ENCODE assay signal across 22 mouse cellular contexts in genomic region chr17:13856429-13857090, GRCm38 (mm10).
A peak's percentile ranks its signal among the peaks of the same experiment; 100 is the strongest.
DNase-seq lines count a peak whose midpoint lies in the region; ATAC-seq and TF ChIP-seq lines count a peak whose summit lies in the region.
"Had no signal": no experiment of that assay in that cellular context is flagged by ENCODE, and none has a peak within 500 bp of the region (broad histone marks: within the 10 kb centered on the region; RNA-seq: fewer than 3 reads in every experiment).

No protein-coding gene starts in this region.

- no peak overlapping the region for H3K4me2 ChIP-seq in embryonic facial prominence, embryonic 14.5 days (ENCODE audit: low read depth, low read length)
- H3K4me2 ChIP-seq in limb, embryonic 13.5 days (replicated peaks), result no peak overlapping the region
- no peak overlapping the region for H3K4me2 ChIP-seq in forebrain, embryonic 14.5 days (ENCODE audit: low read length)
- H3K4me2 ChIP-seq: forebrain, embryonic 12.5 days; heart, embryonic 12.5 days; hindbrain, embryonic 15.5 days had no signal

- H3K36me3 ChIP-seq in embryonic facial prominence, embryonic 14.5 days (ENCODE audit: control insufficient read depth, insufficient read depth, low read length), result peaks cover 33% of the 10 kb centered on the region
- H3K36me3 ChIP-seq in embryonic facial prominence, embryonic 10.5 days (replicated peaks), result peaks cover 74% of the 10 kb centered on the region
- peaks cover 40% of the 10 kb centered on the region for H3K36me3 ChIP-seq in limb, embryonic 13.5 days
- peaks cover 55% of the 10 kb centered on the region for H3K36me3 ChIP-seq in forebrain, embryonic 14.5 days (ENCODE audit: control insufficient read depth, insufficient read depth, low read length)
- H3K36me3 ChIP-seq: G1E had no signal

- no peak for DNase-seq in embryonic facial prominence, embryonic 14.5 days (ENCODE audit: low spot score)
- no peak for DNase-seq in embryonic facial prominence, embryonic 10.5 days (ENCODE audit: low spot score)
- no peak for DNase-seq in layer of hippocampus, adult 2 months (ENCODE audit: low spot score in 2 of 2)
- DNase-seq in layer of hippocampus, adult 18-20 months (ENCODE audit: low spot score in 2 of 2), result no peak
- no peak for DNase-seq in forebrain, embryonic 14.5 days (ENCODE audit: low spot score)
- DNase-seq in cerebellum, adult 11-12 months, result no peak
- DNase-seq: adrenal gland, postnatal 10 days; B cell, adult 2 months; cerebellum, adult 2 months; cerebellum, postnatal 10 days; forebrain, postnatal 0 days; gastrocnemius, adult 2 months; gastrocnemius, postnatal 36 days; heart, adult 2 months had no signal

- H3K27ac ChIP-seq in embryonic facial prominence, embryonic 14.5 days (replicated peaks; ENCODE audit: low read depth, low read length), result no peak overlapping the region
- no peak overlapping the region for H3K27ac ChIP-seq in embryonic facial prominence, embryonic 10.5 days (replicated peaks)
- peak overlapping the region; percentile 14; the same call in 1 of the 2 replicates for H3K27ac ChIP-seq in layer of hippocampus, adult 2 months
- H3K27ac ChIP-seq in limb, embryonic 13.5 days, result peak overlapping the region; percentile 48; the same call in 1 of the 2 replicates
- H3K27ac ChIP-seq in forebrain, embryonic 14.5 days (ENCODE audit: low read depth, low read length), result no peak overlapping the region
- H3K27ac ChIP-seq: forebrain, embryonic 12.5 days; gastrocnemius, adult 2 months; heart, adult 2 months; hindbrain, embryonic 10.5 days; hindbrain, embryonic 15.5 days had no signal

- TF ChIP-seq CTCF in layer of hippocampus, adult 2 months (conservative IDR thresholded peaks at IDR 0.05), result no peak

- 78% methylated on average over 5 of the region's 5 CpGs for WGBS in embryonic facial prominence, embryonic 14.5 days
- WGBS in embryonic facial prominence, embryonic 10.5 days, result 95% methylated on average over 5 of the region's 5 CpGs
- WGBS in limb, embryonic 13.5 days, result 49% methylated on average over 5 of the region's 5 CpGs
- 67% methylated on average over 5 of the region's 5 CpGs for WGBS in forebrain, embryonic 14.5 days

- H3K9me3 ChIP-seq in embryonic facial prominence, embryonic 14.5 days (ENCODE audit: control insufficient read depth, low read length), result no peaks in the 10 kb centered on the region
- H3K9me3 ChIP-seq in embryonic facial prominence, embryonic 10.5 days, result no peaks in the 10 kb centered on the region
- no peaks in the 10 kb centered on the region for H3K9me3 ChIP-seq in limb, embryonic 13.5 days
- no peaks in the 10 kb centered on the region for H3K9me3 ChIP-seq in forebrain, embryonic 14.5 days (replicated peaks; ENCODE audit: control insufficient read depth, low read length)
- H3K9me3 ChIP-seq: forebrain, embryonic 12.5 days; G1E; heart, embryonic 12.5 days; hindbrain, embryonic 10.5 days; hindbrain, embryonic 15.5 days had no signal

- no peaks in the 10 kb centered on the region for H3K27me3 ChIP-seq in embryonic facial prominence, embryonic 14.5 days (replicated peaks; ENCODE audit: control insufficient read depth, insufficient read depth, low read length)
- no peaks in the 10 kb centered on the region for H3K27me3 ChIP-seq in embryonic facial prominence, embryonic 10.5 days (replicated peaks; ENCODE audit: low read depth, poor library complexity, severe bottlenecking)
- no peaks in the 10 kb centered on the region for H3K27me3 ChIP-seq in limb, embryonic 13.5 days
- no peaks in the 10 kb centered on the region for H3K27me3 ChIP-seq in forebrain, embryonic 14.5 days (replicated peaks; ENCODE audit: control insufficient read depth, insufficient read depth, low read length)
- H3K27me3 ChIP-seq: forebrain, embryonic 12.5 days; heart, embryonic 12.5 days; hindbrain, embryonic 15.5 days had no signal

- 0 out of 2 replicates have a peak, but pooled peaks have one; percentile 18 for ATAC-seq in embryonic facial prominence, embryonic 14.5 days (ENCODE audit: low read depth)
- peak; percentile 72; the same call in 1 of the 2 replicates for ATAC-seq in limb, embryonic 13.5 days (ENCODE audit: low FRiP score, low read depth)
- ATAC-seq in forebrain, embryonic 14.5 days, result no peak
- ATAC-seq: CD4-positive, CD25-positive, alpha-beta regulatory T cell, adult 4 months; forebrain, postnatal 0 days; inflammation-experienced regulatory T-cells, adult 6 months had no signal

- H3K4me3 ChIP-seq in embryonic facial prominence, embryonic 14.5 days (ENCODE audit: low read depth, low read length), result no peak overlapping the region
- no peak overlapping the region for H3K4me3 ChIP-seq in embryonic facial prominence, embryonic 10.5 days
- no peak overlapping the region for H3K4me3 ChIP-seq in layer of hippocampus, adult 2 months
- no peak overlapping the region for H3K4me3 ChIP-seq in limb, embryonic 13.5 days
- H3K4me3 ChIP-seq in forebrain, embryonic 14.5 days (ENCODE audit: low read depth, low read length), result no peak overlapping the region
- H3K4me3 ChIP-seq: forebrain, embryonic 12.5 days; gastrocnemius, adult 2 months; heart, adult 2 months; heart, embryonic 12.5 days; hindbrain, embryonic 10.5 days; hindbrain, embryonic 15.5 days had no signal

- no peaks in the 10 kb centered on the region for H3K4me1 ChIP-seq in embryonic facial prominence, embryonic 14.5 days (ENCODE audit: control insufficient read depth, insufficient read depth, low read length)
- H3K4me1 ChIP-seq in embryonic facial prominence, embryonic 10.5 days, result peaks cover 5% of the 10 kb centered on the region; the same call in 1 of the 2 replicates
- peaks cover 11% of the 10 kb centered on the region; the same call in 1 of the 2 replicates for H3K4me1 ChIP-seq in limb, embryonic 13.5 days
- H3K4me1 ChIP-seq in forebrain, embryonic 14.5 days (ENCODE audit: control insufficient read depth, insufficient read depth, low read length), result no peaks in the 10 kb centered on the region
- H3K4me1 ChIP-seq: heart, embryonic 12.5 days; hindbrain, embryonic 10.5 days; hindbrain, embryonic 15.5 days had no signal

- H3K9ac ChIP-seq in embryonic facial prominence, embryonic 14.5 days (ENCODE audit: low read depth, low read length), result no peak overlapping the region
- no peak overlapping the region for H3K9ac ChIP-seq in limb, embryonic 13.5 days
- no peak overlapping the region for H3K9ac ChIP-seq in forebrain, embryonic 14.5 days (ENCODE audit: low read length)
- H3K9ac ChIP-seq: forebrain, embryonic 12.5 days; forebrain, postnatal 0 days; heart, embryonic 12.5 days; hindbrain, embryonic 15.5 days had no signal

Comparison
In these comparisons a context has a peak if more than half of its experiments do, and no peak if none do; other contexts are left out.
1. H3K27ac ChIP-seq: peak in layer of hippocampus, adult 2 months (single experiment) and limb, embryonic 13.5 days (single experiment); none in embryonic facial prominence, embryonic 14.5 days (single experiment), embryonic facial prominence, embryonic 10.5 days (single experiment) and forebrain, embryonic 14.5 days (single experiment).